Mouse (Mus musculus) thymus, adult 2 months (tissue): Measurements from ENCODE around the gene Ttyh1.

Experiments used
- CTCF ChIP-seq: fragments of 200-500 bp; IDR thresholded peaks from 2 replicates; pipeline ENCODE4 v1.5.1; 2012; ENCODE audit warnings: mild to moderate bottlenecking, control low read depth, low read length, moderate library complexity, borderline replicate concordance; ENCODE audit not compliant: control insufficient read depth, poor library complexity, insufficient read depth; ENCODE audit errors: extremely low read depth
- POLR2A ChIP-seq: fragments of 200-500 bp; IDR thresholded peaks from 2 replicates; pipeline ENCODE4 v1.6.1; 2012; ENCODE audit warnings: mild to moderate bottlenecking, low read length, control low read depth, moderate library complexity; ENCODE audit not compliant: control insufficient read depth, poor library complexity, insufficient read depth; ENCODE audit errors: extremely low read depth

GRCm38 (mm10) chr7:4143506-4143905, 24.3 kb downstream of the Ttyh1 start:
- TF ChIP-seq CTCF: no peak
- no peak for TF ChIP-seq POLR2A
